Mouse (Mus musculus) small intestine, adult 2 months (tissue): ENCODE measurements around the gene Sik3.

Source experiments
- CTCF ChIP-seq: fragments of 200-500 bp; IDR thresholded peaks from 2 replicates; pipeline ENCODE4 v1.5.1; 2012; ENCODE audit warnings: low read depth, mild to moderate bottlenecking, control low read depth, inconsistent platforms, low read length, moderate library complexity, mixed read lengths; ENCODE audit not compliant: insufficient replicate concordance, insufficient read length; ENCODE audit errors: extremely low read depth
- POLR2A ChIP-seq: fragments of 200-500 bp; IDR thresholded peaks from 2 replicates; pipeline ENCODE4 v1.6.1; 2012; ENCODE audit warnings: low read depth, mild to moderate bottlenecking, control low read depth, inconsistent platforms, low read length, moderate library complexity

DNA sequence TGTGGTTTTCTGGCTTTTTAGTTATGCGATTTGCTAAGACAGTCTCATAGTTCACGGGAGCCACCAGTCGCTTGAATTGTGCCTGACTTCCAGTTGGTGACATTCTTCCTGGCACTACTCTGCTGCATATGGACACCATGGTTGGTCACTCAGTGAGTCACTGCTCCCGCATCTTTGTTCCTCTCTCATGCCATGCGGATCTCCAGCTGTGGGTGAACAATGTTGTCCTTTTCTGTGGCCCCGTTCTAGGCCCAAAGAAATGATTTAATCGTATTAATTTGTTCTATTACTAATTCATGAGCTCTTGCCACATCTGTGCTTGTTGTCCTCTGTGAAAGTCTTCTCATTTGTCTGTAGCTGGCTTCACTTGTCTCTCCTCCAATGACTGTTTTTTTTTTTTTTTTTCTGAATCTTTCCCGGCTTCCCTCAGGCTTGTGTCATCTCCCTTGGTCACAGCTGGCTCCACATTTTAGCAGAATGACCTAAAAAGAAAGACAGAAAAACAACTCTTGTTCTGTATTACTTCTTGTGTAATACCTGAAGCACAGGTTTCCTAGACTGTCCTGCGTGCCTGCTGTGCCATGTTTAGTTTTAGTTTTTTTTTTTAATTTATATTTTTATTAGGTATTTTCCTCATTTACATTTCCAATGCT lies 40.5 kb downstream of the Sik3 start:
- no peak for TF ChIP-seq CTCF
- no peak for TF ChIP-seq POLR2A
